ENCODE assay signal across 9 mouse cellular contexts in genomic region chr3:109062989-109063388, GRCm38 (mm10). TPM values are rescaled to one million over a fixed set of nuclear protein-coding genes. Genes with fewer than 3 reads are reported as not detected.
DNase-seq lines count a peak whose midpoint lies in the region; ATAC-seq and TF ChIP-seq lines count a peak whose summit lies in the region.
"Had no signal": no experiment of that assay in that cellular context is flagged by ENCODE, and none has a peak within 500 bp of the region (broad histone marks: within the 10 kb centered on the region; RNA-seq: fewer than 3 reads in every experiment).

No protein-coding gene starts in this region.

- H3K4me2 ChIP-seq in hindbrain, embryonic 15.5 days, result no peak overlapping the region
- no peak overlapping the region for H3K4me2 ChIP-seq in hindbrain, embryonic 13.5 days
- no peak overlapping the region for H3K4me2 ChIP-seq in hindbrain, embryonic 16.5 days (ENCODE audit: low read length)
- H3K4me2 ChIP-seq in midbrain, embryonic 14.5 days (ENCODE audit: low read length), result no peak overlapping the region
- H3K4me2 ChIP-seq: limb, embryonic 15.5 days had no signal

- H3K27ac ChIP-seq in hindbrain, embryonic 15.5 days (replicated peaks), result no peak overlapping the region
- H3K27ac ChIP-seq in hindbrain, embryonic 13.5 days, result no peak overlapping the region
- no peak overlapping the region for H3K27ac ChIP-seq in ES-E14 (ENCODE audit: insufficient read depth, low read depth, low read length, poor library complexity, severe bottlenecking)
- no peak overlapping the region for H3K27ac ChIP-seq in hindbrain, embryonic 16.5 days (ENCODE audit: low read depth, low read length)
- H3K27ac ChIP-seq in midbrain, embryonic 14.5 days (replicated peaks; ENCODE audit: low read depth, low read length), result no peak overlapping the region
- H3K27ac ChIP-seq: limb, embryonic 15.5 days had no signal

- DNase-seq in 416B (ENCODE audit: low read depth) (peak; percentile 78), ES-E14 (ENCODE audit: low read depth, low spot score) (peak; percentile 37)
- DNase-seq in cerebellum, adult 8-10 months, result peak; percentile 38
- DNase-seq in midbrain, embryonic 14.5 days, result peak; percentile 86
- DNase-seq in ovary, adult 18-20 months (ENCODE audit: low spot score), result no peak

- in situ Hi-C loops in ES-E14 (cut with MboI; ENCODE audit: low sequenced_read_pairs in 2 of 2, unreplicated experiment in 2 of 2), result no loop called here

- H3K36me3 ChIP-seq in hindbrain, embryonic 15.5 days, result no peaks in the 10 kb centered on the region
- H3K36me3 ChIP-seq in hindbrain, embryonic 13.5 days, result no peaks in the 10 kb centered on the region
- H3K36me3 ChIP-seq in ES-E14 (ENCODE audit: control insufficient read depth, insufficient read depth, low read length, poor library complexity, severe bottlenecking), result no peaks in the 10 kb centered on the region
- H3K36me3 ChIP-seq in hindbrain, embryonic 16.5 days (ENCODE audit: control insufficient read depth, insufficient read depth, low read length), result no peaks in the 10 kb centered on the region
- no peaks in the 10 kb centered on the region for H3K36me3 ChIP-seq in midbrain, embryonic 14.5 days (ENCODE audit: control insufficient read depth, insufficient read depth, low read length)
- H3K36me3 ChIP-seq: limb, embryonic 15.5 days had no signal

- 0 out of 2 replicates have a peak, but pooled peaks have one; percentile 42 for ATAC-seq in hindbrain, embryonic 15.5 days (ENCODE audit: low FRiP score, low read depth)
- no peak for ATAC-seq in hindbrain, embryonic 13.5 days (ENCODE audit: low FRiP score)
- ATAC-seq in hindbrain, embryonic 16.5 days, result peak; percentile 63; the same call in 1 of the 2 replicates
- ATAC-seq in midbrain, embryonic 14.5 days (ENCODE audit: low FRiP score, low TSS enrichment), result no peak; the same call in 1 of the 2 replicates

- no peaks in the 10 kb centered on the region for H3K4me1 ChIP-seq in hindbrain, embryonic 15.5 days (replicated peaks)
- H3K4me1 ChIP-seq in hindbrain, embryonic 13.5 days (replicated peaks), result no peaks in the 10 kb centered on the region
- H3K4me1 ChIP-seq in ES-E14 (ENCODE audit: control insufficient read depth in 2 of 2, insufficient read depth in 2 of 2, low read length in 2 of 2, poor library complexity in 1 of 2), result no peaks in the 10 kb centered on the region
- no peaks in the 10 kb centered on the region for H3K4me1 ChIP-seq in hindbrain, embryonic 16.5 days (ENCODE audit: control insufficient read depth, insufficient read depth, low read depth, low read length)
- no peaks in the 10 kb centered on the region for H3K4me1 ChIP-seq in midbrain, embryonic 14.5 days (ENCODE audit: control insufficient read depth, insufficient read depth, low read length)

- no peak overlapping the region for H3K9ac ChIP-seq in hindbrain, embryonic 15.5 days
- no peak overlapping the region for H3K9ac ChIP-seq in hindbrain, embryonic 13.5 days
- no peak overlapping the region for H3K9ac ChIP-seq in ES-E14 (ENCODE audit: insufficient read depth, low read depth, low read length, poor library complexity, severe bottlenecking)
- no peak overlapping the region for H3K9ac ChIP-seq in hindbrain, embryonic 16.5 days (ENCODE audit: low read depth, low read length)
- H3K9ac ChIP-seq in midbrain, embryonic 14.5 days (replicated peaks; ENCODE audit: low read length), result no peak overlapping the region
- H3K9ac ChIP-seq: limb, embryonic 15.5 days had no signal

- no peaks in the 10 kb centered on the region for H3K27me3 ChIP-seq in hindbrain, embryonic 15.5 days
- H3K27me3 ChIP-seq in hindbrain, embryonic 13.5 days, result no peaks in the 10 kb centered on the region
- H3K27me3 ChIP-seq in hindbrain, embryonic 16.5 days (replicated peaks; ENCODE audit: control insufficient read depth, insufficient read depth, low read length), result no peaks in the 10 kb centered on the region
- H3K27me3 ChIP-seq in midbrain, embryonic 14.5 days (ENCODE audit: control insufficient read depth, insufficient read depth, low read length), result no peaks in the 10 kb centered on the region
- H3K27me3 ChIP-seq: limb, embryonic 15.5 days had no signal

- H3K9me3 ChIP-seq in hindbrain, embryonic 15.5 days, result no peaks in the 10 kb centered on the region
- no peaks in the 10 kb centered on the region for H3K9me3 ChIP-seq in hindbrain, embryonic 13.5 days
- H3K9me3 ChIP-seq in ES-E14 (ENCODE audit: control insufficient read depth, insufficient read depth, low read depth, low read length), result no peaks in the 10 kb centered on the region
- no peaks in the 10 kb centered on the region for H3K9me3 ChIP-seq in hindbrain, embryonic 16.5 days (ENCODE audit: control insufficient read depth, low read length)
- no peaks in the 10 kb centered on the region for H3K9me3 ChIP-seq in midbrain, embryonic 14.5 days (ENCODE audit: control insufficient read depth, low read length)
- H3K9me3 ChIP-seq: limb, embryonic 15.5 days had no signal

- under 1% methylated on average over 6 of the region's 6 CpGs for WGBS in hindbrain, embryonic 15.5 days
- WGBS in hindbrain, embryonic 13.5 days, result 2% methylated on average over 6 of the region's 6 CpGs
- 2% methylated on average over 6 of the region's 6 CpGs for WGBS in hindbrain, embryonic 16.5 days
- WGBS in midbrain, embryonic 14.5 days, result 2% methylated on average over 6 of the region's 6 CpGs

- H3K4me3 ChIP-seq in hindbrain, embryonic 15.5 days, result no peak overlapping the region
- no peak overlapping the region for H3K4me3 ChIP-seq in hindbrain, embryonic 13.5 days
- no peak overlapping the region for H3K4me3 ChIP-seq in ES-E14 (ENCODE audit: insufficient read depth in 1 of 2, low read depth in 1 of 2, low read length in 2 of 2, poor library complexity in 1 of 2, severe bottlenecking in 1 of 2)
- no peak overlapping the region for H3K4me3 ChIP-seq in hindbrain, embryonic 16.5 days (ENCODE audit: low read length)
- H3K4me3 ChIP-seq in midbrain, embryonic 14.5 days (replicated peaks; ENCODE audit: low read depth, low read length), result no peak overlapping the region
- H3K4me3 ChIP-seq: limb, embryonic 15.5 days had no signal

TF ChIP-seq in ES-E14, 5 proteins besides CTCF, POLR2A, EP300 and RAD21:
- TF ChIP-seq HCFC1 (IDR thresholded peaks at IDR 0.05; ENCODE audit: borderline replicate concordance, insufficient read depth, low read length) (no peak), MAFK (IDR thresholded peaks at IDR 0.05; ENCODE audit: insufficient read depth, low read depth, low read length) (no peak), CHD2 (IDR thresholded peaks at IDR 0.05; ENCODE audit: low read depth, low read length) (no peak), ZNF384 (IDR thresholded peaks at IDR 0.05; ENCODE audit: low read depth, low read length) (no peak), ZC3H11A (IDR thresholded peaks at IDR 0.05; ENCODE audit: borderline replicate concordance, low read depth, low read length) (peak; percentile 53; the same call in 1 of the 2 replicates)

RNA-seq across cellular contexts. Expression of gene Slc25a54, which starts 17.3 kb away (rescaled TPM):
- not detected in 2 replicates for polyA plus RNA-seq in hindbrain, embryonic 15.5 days (2015; fragmentation: Nextera tagmentation; extraction: Ambion mirVana)
- not detected in 2 replicates for polyA plus RNA-seq in hindbrain, embryonic 13.5 days (2015; fragmentation: Nextera tagmentation; extraction: Ambion mirVana)
- not detected in 2 replicates for total RNA-seq in ES-E14 (2012; rRNA removed)
- not detected in 2 replicates for polyA plus RNA-seq in hindbrain, embryonic 16.5 days (2015; fragmentation: Nextera tagmentation; extraction: Ambion mirVana)
- polyA plus RNA-seq in midbrain, embryonic 14.5 days (2014; fragmentation: Nextera tagmentation; extraction: Ambion mirVana), result not detected in 2 replicates
- polyA plus RNA-seq: limb, embryonic 15.5 days had no signal

RNA-seq across cellular contexts. Expression of gene Fam102b, which starts 35.6 kb away (rescaled TPM):
- polyA plus RNA-seq in hindbrain, embryonic 15.5 days (2015; fragmentation: Nextera tagmentation; extraction: Ambion mirVana), result 25.1 and 25.6 TPM in 2 replicates
- 10.0 and 10.1 TPM in 2 replicates for polyA plus RNA-seq in hindbrain, embryonic 13.5 days (2015; fragmentation: Nextera tagmentation; extraction: Ambion mirVana)
- total RNA-seq in ES-E14 (2012; rRNA removed), result 3.3 and 7.5 TPM in 2 replicates
- polyA plus RNA-seq in hindbrain, embryonic 16.5 days (2015; fragmentation: Nextera tagmentation; extraction: Ambion mirVana), result 11.0 and 12.6 TPM in 2 replicates
- polyA plus RNA-seq in midbrain, embryonic 14.5 days (2014; fragmentation: Nextera tagmentation; extraction: Ambion mirVana), result 19.6 and 24.5 TPM in 2 replicates

RNA-seq across cellular contexts. Expression of gene Slc25a24, which starts 60.0 kb away (rescaled TPM):
- polyA plus RNA-seq in hindbrain, embryonic 15.5 days (2015; fragmentation: Nextera tagmentation; extraction: Ambion mirVana), result 5.1 and 5.4 TPM in 2 replicates
- polyA plus RNA-seq in hindbrain, embryonic 13.5 days (2015; fragmentation: Nextera tagmentation; extraction: Ambion mirVana), result 7.5 and 9.0 TPM in 2 replicates
- 6.9 and 19.0 TPM in 2 replicates for total RNA-seq in ES-E14 (2012; rRNA removed)
- polyA plus RNA-seq in hindbrain, embryonic 16.5 days (2015; fragmentation: Nextera tagmentation; extraction: Ambion mirVana), result 3.6 and 5.7 TPM in 2 replicates
- polyA plus RNA-seq in midbrain, embryonic 14.5 days (2014; fragmentation: Nextera tagmentation; extraction: Ambion mirVana), result 3.0 and 7.5 TPM in 2 replicates

Comparison
In these comparisons a context has a peak if more than half of its experiments do, and no peak if none do; other contexts are left out.
1. ATAC-seq: peak in hindbrain, embryonic 15.5 days (single experiment) and hindbrain, embryonic 16.5 days (single experiment); none in hindbrain, embryonic 13.5 days (single experiment) and midbrain, embryonic 14.5 days (single experiment).